Mouse (Mus musculus): Measurements from ENCODE around the gene Lmtk2.

The Lmtk2 gene

DNA sequence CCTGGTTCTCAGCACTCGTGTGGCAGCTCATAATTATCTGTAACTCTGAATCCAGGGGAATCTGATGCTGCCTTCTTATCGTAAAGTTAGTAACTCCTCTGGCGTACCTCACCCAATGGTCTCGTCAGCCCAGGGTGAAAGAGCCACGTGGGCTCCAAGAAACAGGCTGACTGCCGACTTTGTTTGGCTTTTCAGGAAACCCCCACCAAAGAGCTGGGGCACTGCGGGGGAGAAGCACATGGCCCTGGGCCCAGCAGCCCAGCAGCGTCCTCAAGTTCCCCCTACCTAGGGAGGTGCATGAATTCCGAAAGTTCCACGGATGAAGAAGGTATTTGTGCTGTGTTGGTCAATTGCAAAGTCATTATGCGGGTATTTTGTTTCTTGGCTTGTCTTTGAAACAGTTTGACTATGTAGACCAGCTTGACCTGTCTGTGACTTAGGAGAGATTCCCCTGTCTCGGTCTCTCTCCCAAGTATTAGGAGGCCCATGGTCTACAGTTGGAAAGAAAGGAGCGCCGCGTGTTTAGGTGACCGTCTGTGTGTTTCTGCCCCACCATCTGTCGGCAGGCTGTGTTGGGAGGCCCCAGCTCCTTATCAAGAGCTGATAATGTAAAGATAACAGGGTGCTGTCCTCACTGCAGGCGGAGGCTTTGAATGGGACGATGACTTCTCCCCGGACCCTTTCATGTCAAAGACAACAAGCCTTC is 82.5 kb downstream of the Lmtk2 start:
- no peak for DNase-seq

DNA sequence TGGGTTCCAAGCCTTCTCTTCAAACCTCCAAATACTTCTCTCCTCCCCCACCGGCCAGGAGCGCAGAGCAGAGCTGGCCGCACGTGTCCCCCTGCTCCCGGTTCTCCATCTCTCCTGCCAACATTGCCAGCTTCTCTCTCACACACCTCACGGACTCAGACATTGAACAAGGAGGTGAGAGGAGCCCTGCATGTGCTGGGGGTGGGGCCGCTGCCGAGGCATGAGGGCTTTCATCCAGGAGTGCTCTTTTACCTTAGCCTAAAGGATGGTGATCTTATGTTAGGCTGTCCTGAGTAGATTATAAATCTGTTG is 83.0 kb downstream of the Lmtk2 start:
- no peak for DNase-seq

DNA sequence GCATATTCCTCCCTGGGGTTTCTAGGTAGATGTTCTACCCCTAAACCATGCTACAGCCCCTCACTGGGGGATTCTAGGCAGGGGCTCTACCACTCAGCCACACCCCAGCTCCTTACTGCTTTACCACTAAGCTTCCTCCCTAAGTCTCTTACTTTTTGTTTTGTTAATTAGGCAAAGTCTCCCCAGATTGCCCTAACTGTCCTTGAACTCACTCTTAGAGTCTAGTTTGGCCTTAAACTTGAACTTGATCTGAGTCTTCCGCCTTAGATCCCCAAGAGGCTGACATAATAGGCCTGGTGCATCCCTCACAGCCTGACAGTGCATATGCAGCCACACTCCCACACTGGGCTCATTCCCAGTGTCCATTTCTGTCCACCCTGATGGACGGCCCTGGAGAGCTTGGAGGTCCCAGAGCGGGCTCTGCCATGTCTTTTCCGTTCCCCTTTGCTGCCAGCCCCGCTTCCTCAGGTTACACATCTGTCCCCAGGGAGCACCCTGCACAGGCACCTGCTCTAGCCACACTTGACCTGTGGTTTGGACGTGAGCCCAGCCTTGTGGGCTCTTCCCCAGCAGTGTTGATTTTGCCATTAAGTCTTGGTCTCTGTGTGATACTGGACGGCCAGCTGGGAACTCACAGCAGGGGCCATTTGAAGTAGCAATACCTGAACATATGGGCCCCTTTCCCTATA is 83.6 kb downstream of the Lmtk2 start:
- DNase-seq, result no peak

DNA sequence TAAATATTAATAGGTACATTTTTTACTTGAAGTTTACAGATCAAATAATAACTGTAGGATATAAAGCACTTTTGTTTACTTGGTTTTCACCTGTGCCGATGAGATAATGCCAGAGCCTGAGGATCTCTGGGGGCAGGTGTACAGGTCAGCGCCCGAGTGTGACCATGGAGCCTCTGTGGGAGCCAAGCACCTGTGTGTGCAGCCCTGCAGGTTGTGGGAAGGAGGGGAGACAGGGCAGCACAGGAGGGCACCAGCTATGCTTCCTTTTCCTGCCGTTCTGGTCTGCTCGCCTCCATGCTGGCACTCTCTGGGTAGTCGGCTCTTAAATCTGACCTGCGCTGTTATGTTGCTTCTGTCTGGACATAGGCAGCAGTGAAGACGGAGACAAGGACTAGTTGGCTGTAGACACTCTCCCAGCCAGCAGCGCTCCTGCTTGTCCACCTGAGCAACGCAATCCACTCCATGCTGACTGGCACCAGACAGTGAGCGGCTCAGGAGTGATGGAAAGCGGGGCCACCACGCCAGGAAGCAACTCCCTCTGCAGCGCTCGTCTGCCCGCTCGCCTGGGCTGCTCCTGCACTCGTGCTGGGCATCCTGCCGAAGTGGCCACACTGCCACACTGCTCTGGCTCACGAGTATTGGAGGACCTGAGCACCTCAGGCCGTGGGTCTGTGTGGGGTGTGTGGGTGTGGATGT is 84.3 kb downstream of the Lmtk2 start:
- no peak for DNase-seq

DNA sequence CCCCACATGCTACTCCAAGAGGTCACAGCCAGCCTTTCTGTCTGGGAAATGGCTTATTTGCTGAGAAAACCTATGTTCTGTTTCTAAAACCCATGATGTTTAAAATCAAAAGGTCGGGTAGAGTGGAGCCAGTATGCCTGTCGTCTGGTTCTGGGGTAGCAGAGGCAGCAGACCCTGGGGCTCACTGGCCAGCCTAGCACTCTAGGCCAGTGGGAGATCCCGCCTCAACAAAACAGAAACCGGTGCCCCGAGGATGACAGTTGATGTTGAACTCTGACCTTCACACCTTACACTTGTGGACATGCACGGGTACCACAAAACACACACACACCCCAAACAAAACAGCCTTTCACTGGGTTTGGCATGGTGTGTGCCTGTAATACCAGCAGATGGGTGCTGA is 88.2 kb downstream of the Lmtk2 start:
- DNase-seq, result no peak

DNA sequence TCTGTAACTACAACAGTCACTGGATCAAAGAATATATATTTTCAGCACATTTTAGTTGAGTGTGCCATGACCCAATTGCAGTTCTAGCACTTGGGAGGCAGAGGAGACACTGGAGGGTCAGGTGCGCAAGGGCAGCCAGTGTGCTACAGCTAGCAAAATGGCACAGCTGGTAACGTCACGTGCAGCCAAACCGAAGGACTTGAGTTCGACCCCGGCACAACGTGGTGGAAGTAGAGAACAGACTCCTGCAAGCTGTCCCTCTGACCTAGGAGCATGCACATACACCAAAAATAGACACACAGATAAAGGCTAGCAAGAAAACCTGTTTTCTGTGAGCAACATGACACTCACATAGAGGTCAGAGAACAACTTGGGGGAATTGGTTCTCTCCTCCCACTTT is 89.1 kb downstream of the Lmtk2 start:
- no peak for DNase-seq

DNA sequence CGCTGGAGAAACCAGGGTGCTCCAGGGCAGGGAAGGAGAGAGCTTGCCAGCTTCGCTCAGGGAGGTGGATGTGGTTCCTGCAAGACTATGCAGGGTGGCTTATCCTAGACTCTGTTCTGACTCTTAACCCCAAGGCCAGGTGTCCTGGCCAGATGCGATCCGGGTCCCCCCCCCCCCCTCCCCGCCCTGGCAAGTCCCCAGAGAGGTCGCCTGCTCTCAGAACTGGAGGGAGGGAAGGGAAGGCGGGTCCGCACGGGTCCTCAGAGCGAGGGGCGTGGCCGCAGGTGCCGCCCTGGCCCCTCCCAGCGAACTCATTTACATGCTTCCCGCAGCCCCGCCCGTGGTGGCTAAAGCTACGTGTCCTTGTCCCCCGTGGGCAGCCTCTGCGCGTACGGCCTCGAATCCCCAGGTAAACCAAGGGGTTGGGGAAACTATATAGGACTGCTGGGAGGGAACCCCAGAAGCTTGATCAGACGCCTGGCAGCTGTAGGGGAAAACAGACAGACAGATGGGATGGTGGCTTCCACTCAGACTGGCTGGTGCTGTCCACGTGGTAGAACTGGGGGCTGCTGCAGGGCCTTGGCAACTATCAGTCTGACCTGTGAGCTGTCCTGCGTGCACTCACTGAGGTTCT is 89.8 kb downstream of the Lmtk2 start, which contains the start of gene Bhlha15:
Bhlha15 (plus strand) TSS at position 337 of the 634 bp plus-strand sequence.
- no peak for DNase-seq

DNA sequence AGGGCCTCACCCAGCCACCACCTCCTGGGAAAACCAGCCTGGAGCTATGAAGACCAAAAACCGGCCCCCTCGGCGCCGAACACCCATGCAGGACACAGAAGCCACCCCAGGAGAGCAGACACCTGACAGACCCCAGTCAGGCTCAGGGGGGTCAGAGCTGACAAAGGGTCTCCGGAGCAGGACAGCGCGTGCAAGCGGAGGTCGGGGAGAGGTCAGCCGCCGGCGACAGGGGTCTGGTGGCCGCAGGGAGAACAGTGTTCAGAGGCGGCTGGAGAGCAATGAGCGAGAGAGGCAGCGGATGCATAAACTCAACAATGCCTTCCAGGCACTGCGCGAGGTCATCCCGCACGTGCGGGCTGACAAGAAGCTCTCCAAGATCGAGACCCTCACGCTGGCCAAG is 90.8 kb downstream of the Lmtk2 start:
- DNase-seq, result no peak

DNA sequence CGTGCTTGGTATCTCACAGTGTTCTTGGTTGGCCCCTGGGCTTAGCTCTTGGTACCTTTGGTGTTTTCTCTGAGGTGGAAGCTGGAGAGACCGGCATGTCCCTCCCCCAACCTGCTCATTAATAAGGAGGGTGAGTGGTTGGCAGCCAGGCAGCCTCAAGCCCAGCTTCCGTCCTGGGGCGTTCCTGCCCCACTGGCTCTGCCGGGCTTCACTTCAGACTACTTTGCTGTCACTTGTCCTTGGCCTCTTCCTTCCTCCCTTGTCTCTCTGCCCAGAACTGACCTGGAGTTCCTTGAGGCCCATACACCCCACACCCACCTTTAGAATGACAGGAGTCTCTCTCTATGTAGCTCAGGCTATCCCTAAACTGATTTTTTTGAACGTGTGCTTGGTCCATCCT is 92.4 kb downstream of the Lmtk2 start:
- DNase-seq, result no peak

DNA sequence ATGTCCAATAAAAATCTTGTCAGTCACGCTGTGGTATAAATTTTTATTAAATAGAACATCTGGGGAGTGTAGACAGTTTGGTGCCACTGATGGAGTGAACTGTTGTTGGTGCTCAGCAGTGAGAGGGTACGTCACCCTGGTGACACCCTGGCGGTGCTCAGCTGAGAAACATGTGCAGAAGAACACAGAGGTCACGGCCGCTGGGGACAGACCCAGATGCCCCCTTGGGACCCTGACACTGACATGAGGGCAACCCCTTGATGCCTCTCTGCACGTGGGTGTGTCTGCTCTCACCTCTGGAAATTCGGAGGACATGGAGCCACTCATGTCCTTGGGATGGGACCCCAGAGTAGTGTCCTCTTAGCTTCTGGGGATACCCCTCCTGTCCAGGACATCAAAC is 94.2 kb downstream of the Lmtk2 start:
- DNase-seq, result no peak

DNA sequence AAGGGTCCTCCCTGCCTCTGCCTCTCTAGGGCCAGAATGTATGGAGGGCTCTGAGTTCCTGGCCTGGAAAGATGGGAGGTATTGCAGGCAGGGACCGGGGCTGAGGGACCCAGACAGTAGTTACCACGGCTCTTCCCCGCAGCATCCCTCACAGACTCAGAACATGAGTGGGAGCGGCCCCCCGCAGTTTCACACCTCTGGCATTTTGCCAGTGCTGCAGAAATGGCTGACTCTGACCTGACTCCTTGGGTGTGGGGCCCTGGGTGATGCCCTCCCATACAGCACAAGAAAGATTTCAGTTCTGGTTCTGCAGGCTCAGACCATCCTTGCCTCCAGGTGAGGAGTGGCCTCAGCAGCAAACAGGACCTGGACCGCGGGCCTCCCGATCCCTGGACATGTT is 95.3 kb downstream of the Lmtk2 start:
- DNase-seq, result no peak

DNA sequence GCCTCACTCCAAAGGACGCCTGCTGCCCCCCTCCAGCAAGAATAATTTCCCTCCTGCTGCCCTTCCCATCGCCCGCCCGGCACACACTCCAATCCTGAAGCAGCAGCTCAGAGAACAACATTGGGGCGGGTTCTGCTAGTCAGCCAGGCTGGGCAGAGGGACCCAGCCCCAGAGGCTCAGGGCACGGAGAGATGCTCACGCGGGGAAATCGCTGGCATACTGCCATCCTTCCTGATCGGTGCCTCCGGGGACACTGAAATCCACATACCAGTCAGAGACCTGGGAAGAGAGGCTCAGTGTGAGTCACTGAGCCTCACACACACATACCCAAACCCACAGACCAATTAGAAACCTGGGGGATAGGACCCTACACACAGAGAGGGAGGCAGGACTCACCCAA is 100.4 kb downstream of the Lmtk2 start:
- no peak for DNase-seq

DNA sequence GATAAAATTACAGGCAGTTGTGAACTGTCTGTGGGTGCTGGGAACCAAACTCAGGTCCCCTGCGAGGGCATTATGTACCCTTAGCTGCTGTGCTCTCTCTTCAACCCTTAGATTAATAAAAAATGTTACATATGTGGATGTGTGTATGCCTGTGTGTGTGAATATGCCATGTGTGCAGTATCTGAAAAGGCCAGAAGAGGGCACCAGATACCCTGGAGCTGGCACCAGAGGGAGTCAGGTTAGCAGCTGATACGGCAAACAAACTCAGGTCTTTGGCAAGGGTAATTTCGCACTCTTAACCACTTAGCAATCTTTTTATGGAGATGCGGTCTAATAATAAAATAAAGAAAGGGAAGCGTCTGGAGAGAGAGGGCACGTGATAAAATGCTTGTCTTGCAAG is 102.2 kb downstream of the Lmtk2 start:
- no peak for DNase-seq

DNA sequence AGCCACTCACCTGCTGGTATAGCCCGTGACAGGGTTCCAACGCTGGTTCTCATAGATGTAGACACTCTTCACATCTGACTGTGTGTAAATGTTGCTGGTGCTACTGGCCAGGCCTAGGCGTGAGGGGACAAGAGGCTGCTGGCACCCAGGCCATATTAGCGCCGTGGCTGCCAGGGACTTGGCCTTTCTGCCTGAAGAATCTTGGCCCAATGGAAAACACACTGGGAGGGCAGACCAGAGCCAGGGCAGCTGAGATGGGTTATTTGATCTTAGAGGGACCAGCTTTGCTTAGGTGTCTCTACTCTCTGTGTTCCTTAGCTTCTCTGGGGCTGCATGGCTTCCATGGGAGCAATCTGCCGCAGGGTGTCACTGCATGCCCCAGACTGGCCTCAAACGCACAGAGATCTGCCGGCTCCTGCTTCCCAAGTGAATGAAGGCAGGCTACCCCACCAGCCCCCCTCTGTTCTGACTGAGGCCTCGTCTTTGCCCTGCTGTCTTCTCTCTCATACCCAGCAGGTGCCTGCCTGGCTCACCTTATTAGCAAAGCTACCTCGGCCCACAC is 103.2 kb downstream of the Lmtk2 start:
- no peak for DNase-seq

DNA sequence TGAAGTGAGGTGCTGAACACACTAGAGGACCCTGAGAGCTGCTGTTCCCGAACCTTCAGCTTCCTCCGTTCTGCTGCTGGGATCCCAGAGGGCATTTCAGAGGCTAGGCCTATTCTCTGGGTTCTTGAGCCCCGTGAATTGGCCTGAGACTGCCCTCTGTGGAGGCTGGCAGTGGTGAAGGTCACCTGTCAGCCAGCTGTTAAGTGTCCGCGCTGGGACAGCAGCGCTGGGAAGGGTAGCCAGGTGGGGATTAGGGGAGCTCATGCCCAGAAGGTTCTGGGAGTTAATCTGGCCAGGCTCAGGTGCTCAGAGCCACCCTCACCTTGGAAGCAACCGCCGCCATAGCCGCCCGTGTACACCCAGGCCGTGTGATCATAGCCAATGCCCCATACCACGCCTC is 104.1 kb downstream of the Lmtk2 start:
- no peak for DNase-seq

DNA sequence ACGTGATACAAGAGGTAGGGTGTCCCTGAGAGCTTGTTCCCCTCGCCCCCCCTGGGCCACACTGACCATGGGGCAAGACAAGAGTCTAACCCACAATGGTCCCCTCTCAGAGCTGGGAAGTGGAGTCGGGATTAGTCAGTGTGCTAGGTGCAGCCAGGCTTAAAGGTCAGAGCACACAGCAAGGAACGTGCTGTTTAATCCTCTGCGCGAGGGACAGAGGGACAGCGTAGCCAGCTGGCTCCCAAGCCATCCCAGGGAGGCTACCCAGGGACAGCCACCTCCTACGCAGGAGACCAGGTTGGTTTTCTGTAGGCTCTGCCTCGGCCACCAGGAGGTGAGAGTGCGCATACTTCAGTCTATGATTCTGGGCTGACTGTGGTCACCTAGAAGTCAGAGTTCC is 104.7 kb downstream of the Lmtk2 start:
- no peak for DNase-seq

DNA sequence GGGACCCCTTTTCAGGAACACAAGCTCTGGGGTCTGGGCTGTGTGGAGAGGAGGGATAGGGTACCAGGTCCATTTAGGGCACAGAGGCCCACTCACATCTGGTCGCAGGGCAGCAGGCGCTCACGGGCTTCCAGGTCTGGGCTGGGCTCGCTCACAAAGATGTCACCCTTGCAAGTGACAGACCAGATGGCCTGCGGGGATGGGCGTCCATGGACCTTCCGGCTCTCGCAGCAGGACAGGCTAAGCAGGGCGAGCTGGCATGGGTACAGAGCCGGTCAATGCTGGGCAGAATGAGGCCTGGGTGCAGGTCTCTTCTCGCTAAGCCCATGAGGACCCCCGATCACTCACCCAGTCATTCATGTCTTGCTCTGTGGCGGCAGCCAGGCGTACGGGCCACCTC is 105.8 kb downstream of the Lmtk2 start:
- no peak for DNase-seq

DNA sequence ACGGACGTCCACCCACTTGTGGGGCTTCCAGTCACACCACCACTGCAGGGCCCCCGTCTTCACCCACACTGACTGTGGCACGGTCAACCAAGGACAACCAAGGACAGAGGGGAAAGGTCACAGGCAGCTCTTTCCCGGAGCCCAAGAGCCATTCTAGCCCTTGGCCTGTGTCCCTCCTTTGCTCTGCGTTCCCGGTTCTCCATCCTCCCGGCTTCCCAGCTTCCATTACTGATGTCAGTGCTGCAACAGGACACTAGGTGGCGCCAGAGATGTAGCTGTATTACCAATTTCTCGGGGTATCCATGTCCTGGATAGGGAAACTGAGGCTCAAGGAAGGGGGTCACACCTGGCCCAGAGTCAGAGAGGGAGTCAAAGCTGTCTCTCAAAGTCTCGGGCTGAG is 107.2 kb downstream of the Lmtk2 start:
- no peak for DNase-seq

DNA sequence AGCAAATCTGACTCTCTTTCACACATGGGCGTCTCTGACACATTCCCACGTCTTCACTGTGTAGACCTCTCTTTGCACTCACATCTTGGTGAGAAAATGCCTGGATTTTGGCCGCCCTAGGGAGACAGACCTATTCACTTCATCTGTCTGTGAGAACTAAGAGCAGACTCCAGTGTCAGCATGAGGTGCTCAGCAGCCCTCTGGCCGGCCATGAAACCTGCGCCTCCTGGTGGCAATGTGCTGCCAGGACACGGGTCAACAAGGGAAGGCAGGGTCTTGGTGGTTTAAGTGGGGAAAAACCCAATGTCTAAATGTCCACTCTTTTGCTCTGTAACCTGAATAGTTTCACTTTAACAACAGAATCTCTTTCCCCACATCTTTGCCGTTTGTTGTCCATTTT is 114.2 kb downstream of the Lmtk2 start:
- no peak for DNase-seq

DNA sequence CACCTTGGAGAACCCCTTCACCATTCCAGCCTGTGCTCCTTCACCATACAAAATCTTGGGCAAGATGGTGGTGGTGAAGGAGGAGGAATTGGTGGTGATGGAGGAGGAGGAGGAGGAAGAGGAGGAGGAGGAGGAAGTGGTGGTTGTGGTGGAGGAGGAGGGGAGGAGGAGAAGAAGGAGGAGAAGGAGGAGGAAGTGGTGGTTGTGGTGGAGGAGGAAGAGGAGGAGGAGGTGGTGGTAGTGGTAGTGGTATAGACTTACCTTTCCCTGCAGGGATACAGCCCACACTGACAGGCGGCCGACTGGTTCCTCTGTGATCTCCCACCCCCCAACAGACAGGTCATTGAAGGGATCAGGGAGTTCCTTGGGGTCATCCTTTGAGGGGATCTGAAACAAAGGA is 115.8 kb downstream of the Lmtk2 start:
- no peak for DNase-seq

DNA sequence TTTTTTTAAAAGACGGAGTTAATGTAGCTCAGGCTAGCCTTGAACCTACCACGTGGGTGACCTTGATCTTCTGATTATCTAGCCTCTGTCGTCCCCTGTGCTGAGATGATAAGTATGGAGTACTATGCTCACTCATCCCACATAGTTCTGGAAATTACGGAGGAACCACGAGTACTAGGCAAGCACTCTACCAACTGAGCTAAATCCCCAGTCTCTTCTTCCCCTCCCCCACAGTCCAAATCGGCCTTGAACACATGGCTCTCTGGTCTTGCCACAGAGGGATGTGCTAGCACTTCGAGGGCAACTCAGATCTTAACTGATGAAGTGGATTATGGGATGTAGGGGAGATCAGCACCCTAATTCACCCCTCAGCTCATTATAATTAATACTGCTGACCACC is 117.8 kb downstream of the Lmtk2 start:
- DNase-seq, result no peak

DNA sequence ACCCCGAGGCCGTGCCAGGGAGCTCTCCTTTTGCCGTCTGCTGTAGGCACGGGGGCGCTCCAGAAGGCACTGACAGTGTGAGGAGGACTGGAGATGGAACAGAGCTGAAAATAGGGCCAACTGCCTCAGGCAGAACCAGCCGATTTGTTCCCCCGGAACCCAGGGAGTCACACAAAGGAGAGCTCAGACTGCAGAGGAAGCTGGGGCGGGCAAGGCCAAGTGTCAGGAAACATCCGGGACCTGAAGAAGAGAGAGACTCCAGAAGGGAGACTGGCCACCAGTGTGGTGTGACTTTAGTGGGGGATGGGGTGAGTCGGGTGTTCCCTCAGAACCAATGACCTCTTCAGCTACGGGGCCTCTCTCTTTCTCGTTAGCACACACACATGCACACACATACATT is 119.1 kb downstream of the Lmtk2 start:
- no peak for DNase-seq

DNA sequence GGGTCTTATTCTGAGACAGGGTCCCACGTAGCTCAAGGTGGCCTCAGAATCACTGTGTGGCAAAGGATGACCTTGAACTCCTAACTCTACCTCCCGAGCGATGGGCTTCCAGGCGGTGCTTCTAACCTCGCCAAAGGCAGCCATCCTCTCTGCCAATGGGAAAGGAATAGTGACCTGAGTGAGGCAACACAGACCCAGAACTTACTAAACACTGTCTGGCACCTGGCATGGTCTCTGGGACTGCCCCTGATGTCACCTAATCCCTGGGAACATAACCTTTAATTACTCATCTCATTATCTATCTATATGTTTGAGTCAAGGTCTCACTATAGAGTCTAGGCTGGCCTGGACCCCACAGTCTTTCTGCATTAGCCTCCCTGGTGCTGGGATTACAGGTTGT is 119.7 kb downstream of the Lmtk2 start:
- DNase-seq, result no peak

DNA sequence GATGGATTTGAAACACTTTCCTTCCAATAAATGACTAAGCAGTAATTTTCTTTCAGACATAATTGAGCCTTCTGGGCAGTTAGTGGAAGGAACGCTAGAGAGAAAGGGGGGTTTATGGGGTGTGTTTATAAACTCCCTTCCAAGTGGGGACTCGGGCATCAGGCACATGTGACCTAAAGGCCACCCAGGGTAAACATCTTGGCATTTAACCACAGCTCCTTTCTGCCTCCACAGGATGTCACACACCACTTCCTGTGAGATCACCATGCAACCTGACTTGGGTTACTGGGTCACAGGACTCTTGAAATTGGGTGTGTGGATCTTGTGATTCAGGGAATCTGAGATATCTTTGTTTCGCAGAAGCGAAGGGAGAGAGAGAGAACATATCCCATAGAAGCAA is 121.1 kb downstream of the Lmtk2 start:
- no peak for DNase-seq

Data from right cerebral cortex, adult 18-20 months (tissue).